9 mouse cellular contexts compared by ENCODE assay signal in the genomic region with DNA sequence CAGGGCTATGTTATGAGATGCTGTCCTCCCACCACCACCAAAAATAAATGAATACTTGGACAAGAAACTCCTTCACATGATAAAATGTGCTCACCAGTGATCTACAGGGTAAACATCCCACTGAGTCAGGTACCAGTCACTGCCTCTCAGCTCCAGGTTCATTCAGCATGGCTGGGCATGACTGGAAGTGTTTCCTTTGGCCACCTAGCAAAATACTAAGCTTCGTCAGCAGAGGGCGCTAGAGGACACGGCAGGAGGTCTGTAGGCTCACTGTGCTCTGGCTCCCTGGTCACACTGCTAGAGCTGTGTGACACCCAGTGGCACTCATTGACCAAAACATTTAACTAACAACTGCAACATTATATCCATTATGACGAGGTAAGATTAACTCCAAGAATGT. TPM values are rescaled to one million over a fixed set of nuclear protein-coding genes. Genes with fewer than 3 reads are reported as not detected.
A peak's percentile ranks its signal among the peaks of the same experiment; 100 is the strongest.
DNase-seq lines count a peak whose midpoint lies in the region; ATAC-seq and TF ChIP-seq lines count a peak whose summit lies in the region.
"Had no signal": no experiment of that assay in that cellular context is flagged by ENCODE, and none has a peak within 500 bp of the region (broad histone marks: within the 10 kb centered on the region; RNA-seq: fewer than 3 reads in every experiment).

No protein-coding gene starts in this region.

- H3K4me1 ChIP-seq in cortical plate, adult 2 months (ENCODE audit: control insufficient read depth, insufficient read depth, low read length), result no peaks in the 10 kb centered on the region
- no peaks in the 10 kb centered on the region for H3K4me1 ChIP-seq in limb, embryonic 10.5 days
- H3K4me1 ChIP-seq in neural tube, embryonic 11.5 days (ENCODE audit: control insufficient read depth, insufficient read depth, low read length), result no peaks in the 10 kb centered on the region
- no peaks in the 10 kb centered on the region for H3K4me1 ChIP-seq in stomach, postnatal 0 days (replicated peaks; ENCODE audit: control insufficient read depth, insufficient read depth)

- no peak overlapping the region for H3K4me2 ChIP-seq in neural tube, embryonic 11.5 days (ENCODE audit: low read depth)
- H3K4me2 ChIP-seq in stomach, postnatal 0 days (replicated peaks; ENCODE audit: low read depth), result no peak overlapping the region
- H3K4me2 ChIP-seq: embryonic facial prominence, embryonic 13.5 days had no signal

- WGBS in limb, embryonic 10.5 days, result 4% methylated on average over 4 of the region's 4 CpGs
- WGBS in neural tube, embryonic 11.5 days, result 9% methylated on average over 4 of the region's 4 CpGs
- WGBS in stomach, postnatal 0 days, result 3% methylated on average over 4 of the region's 4 CpGs

- H3K27ac ChIP-seq in cortical plate, adult 2 months (ENCODE audit: insufficient read depth, low read length), result no peak overlapping the region
- H3K27ac ChIP-seq in limb, embryonic 10.5 days, result no peak overlapping the region
- H3K27ac ChIP-seq in neural tube, embryonic 11.5 days (ENCODE audit: low read depth, low read length), result no peak overlapping the region
- no peak overlapping the region for H3K27ac ChIP-seq in stomach, postnatal 0 days (replicated peaks)
- H3K27ac ChIP-seq: embryonic facial prominence, embryonic 13.5 days had no signal

- peak; percentile 49 for ATAC-seq in activated CD4-positive, CD25-positive, alpha-beta regulatory T cell, adult 4 months
- no peak for ATAC-seq in neural tube, embryonic 11.5 days (ENCODE audit: insufficient read depth, low FRiP score, low TSS enrichment)
- ATAC-seq in stomach, postnatal 0 days (ENCODE audit: low FRiP score, low TSS enrichment), result peak; percentile 91

- DNase-seq in 3134 (ENCODE audit: extremely low read depth, insufficient read length, low spot score), result peak; percentile 40
- peak; percentile 91 for DNase-seq in gastrocnemius, postnatal 10 days
- DNase-seq in kidney, adult 18-20 months, result peak; percentile 87
- DNase-seq in limb, embryonic 10.5 days (ENCODE audit: low spot score), result peak; percentile 88
- DNase-seq in neural tube, embryonic 11.5 days (ENCODE audit: low spot score), result peak; percentile 79
- peak; percentile 90 for DNase-seq in stomach, postnatal 0 days (ENCODE audit: low spot score)

- TF ChIP-seq CTCF in cortical plate, adult 2 months (IDR thresholded peaks at IDR 0.05; ENCODE audit: extremely low read depth, insufficient read depth, low read length), result peak; percentile 95
- TF ChIP-seq CTCF in stomach, postnatal 0 days (IDR thresholded peaks at IDR 0.05; ENCODE audit: low read depth), result peak; percentile 99

- TF ChIP-seq EP300 in stomach, postnatal 0 days (optimal IDR thresholded peaks at IDR 0.05), result no peak

- H3K4me3 ChIP-seq in cortical plate, adult 2 months (ENCODE audit: insufficient read depth, low read length), result no peak overlapping the region
- H3K4me3 ChIP-seq in limb, embryonic 10.5 days, result no peak overlapping the region
- H3K4me3 ChIP-seq in neural tube, embryonic 11.5 days (ENCODE audit: low read depth, low read length), result no peak overlapping the region
- no peak overlapping the region for H3K4me3 ChIP-seq in stomach, postnatal 0 days (ENCODE audit: low read depth, low read length)
- H3K4me3 ChIP-seq: embryonic facial prominence, embryonic 13.5 days had no signal

- no peaks in the 10 kb centered on the region for H3K9me3 ChIP-seq in limb, embryonic 10.5 days (replicated peaks)
- H3K9me3 ChIP-seq in neural tube, embryonic 11.5 days (ENCODE audit: control insufficient read depth, low read length), result no peaks in the 10 kb centered on the region
- H3K9me3 ChIP-seq in stomach, postnatal 0 days (ENCODE audit: control insufficient read depth, low read length), result no peaks in the 10 kb centered on the region
- H3K9me3 ChIP-seq: embryonic facial prominence, embryonic 13.5 days had no signal

- H3K27me3 ChIP-seq in limb, embryonic 10.5 days (ENCODE audit: low read depth, poor library complexity, severe bottlenecking), result no peaks in the 10 kb centered on the region
- H3K27me3 ChIP-seq in neural tube, embryonic 11.5 days (ENCODE audit: control insufficient read depth, insufficient read depth, low read length), result no peaks in the 10 kb centered on the region
- no peaks in the 10 kb centered on the region for H3K27me3 ChIP-seq in stomach, postnatal 0 days (ENCODE audit: control insufficient read depth, insufficient read depth, low read length)
- H3K27me3 ChIP-seq: embryonic facial prominence, embryonic 13.5 days had no signal

- TF ChIP-seq POLR2A in cortical plate, adult 2 months (IDR thresholded peaks at IDR 0.05; ENCODE audit: extremely low read depth, insufficient read depth, low read length), result no peak

- H3K9ac ChIP-seq in neural tube, embryonic 11.5 days (ENCODE audit: low read length), result no peak overlapping the region
- no peak overlapping the region for H3K9ac ChIP-seq in stomach, postnatal 0 days (ENCODE audit: low read length)
- H3K9ac ChIP-seq: embryonic facial prominence, embryonic 13.5 days had no signal

- no peaks in the 10 kb centered on the region for H3K36me3 ChIP-seq in limb, embryonic 10.5 days
- no peaks in the 10 kb centered on the region for H3K36me3 ChIP-seq in neural tube, embryonic 11.5 days (ENCODE audit: control insufficient read depth, insufficient read depth, low read length)
- H3K36me3 ChIP-seq in stomach, postnatal 0 days (ENCODE audit: control insufficient read depth, insufficient read depth, low read length), result no peaks in the 10 kb centered on the region
- H3K36me3 ChIP-seq: embryonic facial prominence, embryonic 13.5 days had no signal

RNA-seq across cellular contexts. Expression of a gene that starts 32.3 kb away (rescaled TPM):
- polyA plus RNA-seq in activated CD4-positive, CD25-positive, alpha-beta regulatory T cell, adult 4 months (2017; shearing (Covaris generic)), result 1 to 10 TPM in 1 of 2 experiments, under 1 TPM in 1; 0.88 to 1.2 TPM
- 1.6 and 3.2 TPM in 2 replicates for polyA plus RNA-seq in cortical plate, adult 2 months (2012; rRNA removed)
- total RNA-seq in gastrocnemius, postnatal 10 days (2021), result 1 to 10 TPM; 2.0 TPM
- polyA plus RNA-seq in limb, embryonic 10.5 days (2016; fragmentation: Nextera tagmentation; extraction: Ambion mirVana), result 1.8 and 2.5 TPM in 2 replicates
- polyA plus RNA-seq in neural tube, embryonic 11.5 days (2014; fragmentation: Nextera tagmentation; extraction: Ambion mirVana), result 4.4 and 5.0 TPM in 2 replicates
- polyA plus RNA-seq in stomach, postnatal 0 days (2015; fragmentation: Nextera tagmentation; extraction: Ambion mirVana), result 0.98 and 1.1 TPM in 2 replicates

RNA-seq across cellular contexts. Expression of a gene that starts 32.5 kb away (rescaled TPM):
- polyA plus RNA-seq in activated CD4-positive, CD25-positive, alpha-beta regulatory T cell, adult 4 months (2017; shearing (Covaris generic)), result 1,000 to 10,000 TPM; 1,435 to 1,661 TPM
- 772 and 780 TPM in 2 replicates for polyA plus RNA-seq in cortical plate, adult 2 months (2012; rRNA removed)
- total RNA-seq in gastrocnemius, postnatal 10 days (2021), result 100 to 1,000 TPM; 413 to 441 TPM
- 980 and 1,183 TPM in 2 replicates for polyA plus RNA-seq in limb, embryonic 10.5 days (2016; fragmentation: Nextera tagmentation; extraction: Ambion mirVana)
- polyA plus RNA-seq in neural tube, embryonic 11.5 days (2014; fragmentation: Nextera tagmentation; extraction: Ambion mirVana), result 780 and 838 TPM in 2 replicates
- polyA plus RNA-seq in stomach, postnatal 0 days (2015; fragmentation: Nextera tagmentation; extraction: Ambion mirVana), result 779 and 827 TPM in 2 replicates

RNA-seq across cellular contexts. Expression of a gene that starts 38.6 kb away (rescaled TPM):
- 1 to 10 TPM in 1 of 2 experiments, under 1 TPM in 1; 0.17 to 2.4 TPM for polyA plus RNA-seq in activated CD4-positive, CD25-positive, alpha-beta regulatory T cell, adult 4 months (2017; shearing (Covaris generic))
- 7.9 and 11.4 TPM in 2 replicates for polyA plus RNA-seq in cortical plate, adult 2 months (2012; rRNA removed)
- total RNA-seq in gastrocnemius, postnatal 10 days (2021), result 1 to 10 TPM; 2.2 TPM
- 1.8 and 2.3 TPM in 2 replicates for polyA plus RNA-seq in limb, embryonic 10.5 days (2016; fragmentation: Nextera tagmentation; extraction: Ambion mirVana)
- 2.5 and 3.8 TPM in 2 replicates for polyA plus RNA-seq in neural tube, embryonic 11.5 days (2014; fragmentation: Nextera tagmentation; extraction: Ambion mirVana)
- polyA plus RNA-seq in stomach, postnatal 0 days (2015; fragmentation: Nextera tagmentation; extraction: Ambion mirVana), result 0.47 and 0.85 TPM in 2 replicates

Comparison
In these comparisons a context has a peak if more than half of its experiments do, and no peak if none do; other contexts are left out.
1. DNase-seq: peak in every context shown above with its lines; median percentile 91 in gastrocnemius, postnatal 10 days; 90 in stomach, postnatal 0 days; 88 in limb, embryonic 10.5 days; 87 in kidney, adult 18-20 months; 79 in neural tube, embryonic 11.5 days; 40 in 3134.